Mouse (Mus musculus): ENCODE measurements around the gene F830045P16Rik. TPM values are rescaled to one million over a fixed set of nuclear protein-coding genes. Genes with fewer than 3 reads are reported as not detected.

F830045P16Rik gene
- polyA plus RNA-seq, 1 experiment from 2014 or later = not detected

- Histone ChIP-seq H3K9me3 (no peaks in the 10 kb centered on the region), H3K36me3 (replicated peaks) (no peaks in the 10 kb centered on the region), H3K27me3 (ENCODE audit: poor library complexity, severe bottlenecking) (no peaks in the 10 kb centered on the region), H3K4me1 (no peaks in the 10 kb centered on the region), H3K27ac (no peak overlapping the region), H3K4me3 (no peak overlapping the region)
- WGBS = 89% methylated on average over 3 of the region's 3 CpGs
- no peak for DNase-seq (ENCODE audit: extremely low spot score, low spot score)
Measured at GRCm38 (mm10) chr2:129414593-129414992, 121.8 kb downstream of the F830045P16Rik start.

- Histone ChIP-seq H3K27me3 (ENCODE audit: poor library complexity, severe bottlenecking) (no peaks in the 10 kb centered on the region), H3K27ac (no peak overlapping the region), H3K4me1 (no peaks in the 10 kb centered on the region), H3K4me3 (no peak overlapping the region), H3K9me3 (no peaks in the 10 kb centered on the region), H3K36me3 (replicated peaks) (no peaks in the 10 kb centered on the region)
- DNase-seq (ENCODE audit: extremely low spot score, low spot score) = no peak
- WGBS = 77% methylated on average over 6 of the region's 6 CpGs
Measured at GRCm38 (mm10) chr2:129413488-129413887, 122.9 kb downstream of the F830045P16Rik start.

GRCm38 (mm10) chr2:129411651-129412050 lies 124.8 kb downstream of the F830045P16Rik start:
- Histone ChIP-seq H3K4me1 (no peaks in the 10 kb centered on the region), H3K4me3 (no peak overlapping the region)
- WGBS = 86% methylated on average over 3 of the region's 3 CpGs

GRCm38 (mm10) chr2:129410344-129410743 lies 126.1 kb downstream of the F830045P16Rik start:
- Histone ChIP-seq H3K4me1 (no peaks in the 10 kb centered on the region), H3K4me3 (no peak overlapping the region), H3K36me3 (replicated peaks) (no peaks in the 10 kb centered on the region), H3K9me3 (no peaks in the 10 kb centered on the region), H3K27ac (no peak overlapping the region), H3K27me3 (ENCODE audit: poor library complexity, severe bottlenecking) (no peaks in the 10 kb centered on the region)
- no peak for DNase-seq (ENCODE audit: extremely low spot score, low spot score)
- 91% methylated on average over 7 of the region's 7 CpGs for WGBS

More at GRCm38 (mm10) chr2:129411651-129412050, 124.8 kb downstream of the F830045P16Rik start:
- DNase-seq (ENCODE audit: extremely low spot score, low spot score) = no peak
- Histone ChIP-seq H3K9me3 (no peaks in the 10 kb centered on the region), H3K27me3 (ENCODE audit: poor library complexity, severe bottlenecking) (no peaks in the 10 kb centered on the region), H3K27ac (no peak overlapping the region), H3K36me3 (replicated peaks) (no peaks in the 10 kb centered on the region)

- Histone ChIP-seq H3K27me3 (ENCODE audit: poor library complexity, severe bottlenecking) (no peaks in the 10 kb centered on the region), H3K4me1 (no peaks in the 10 kb centered on the region), H3K36me3 (replicated peaks) (no peaks in the 10 kb centered on the region), H3K9me3 (no peaks in the 10 kb centered on the region), H3K27ac (no peak overlapping the region), H3K4me3 (no peak overlapping the region)
- DNase-seq (ENCODE audit: extremely low spot score, low spot score) = peak; percentile 73
- 22% methylated on average over 18 of the region's 18 CpGs for WGBS
Measured at GRCm38 (mm10) chr2:129408476-129408875, 127.9 kb downstream of the F830045P16Rik start.

Other genes with a start within 250 kb of the F830045P16Rik start
- gene Ckap2l, start 239.4 kb downstream of the F830045P16Rik start, polyA plus RNA-seq (2016; fragmentation: Nextera tagmentation; extraction: Ambion mirVana) = 65.8 and 69.1 TPM in 2 replicates
- gene Il1a, start 226.6 kb downstream of the F830045P16Rik start, polyA plus RNA-seq (2016; fragmentation: Nextera tagmentation; extraction: Ambion mirVana) = not detected in 2 replicates
- 0.15 TPM in 1 of 2 replicates, not detected in the other for gene Il1b, start 165.5 kb downstream of the F830045P16Rik start, polyA plus RNA-seq (2016; fragmentation: Nextera tagmentation; extraction: Ambion mirVana)
- gene Sirpa, start 56.2 kb upstream of the F830045P16Rik start, polyA plus RNA-seq (2016; fragmentation: Nextera tagmentation; extraction: Ambion mirVana) = 15.6 and 16.0 TPM in 2 replicates
- 0.06 and 0.07 TPM in 2 replicates for gene Pdyn, start 163.2 kb upstream of the F830045P16Rik start, polyA plus RNA-seq (2016; fragmentation: Nextera tagmentation; extraction: Ambion mirVana)

Measured in forebrain, embryonic 10.5 days (tissue).